Mouse (Mus musculus) intestine, embryonic 14.5 days (tissue): ENCODE results near the gene Pnrc1. TPM values are rescaled to one million over a fixed set of nuclear protein-coding genes. Genes with fewer than 3 reads are reported as not detected.
"Not testable (repeated sequence)": the region's sequence is repeated elsewhere in the genome, so short reads cannot be mapped to it uniquely, and the experiment has no call there.

ENCODE experiments used
- ATAC-seq: fragments of 200-750 bp; cut with Nextera tagmentation; replicated peaks from 2 replicates; pipeline ENCODE4 v1.8.0; 2017; ENCODE audit warnings: low read depth, moderate number of reproducible peaks, moderate TSS enrichment, moderate library complexity; ENCODE audit not compliant: low FRiP score, low TSS enrichment
- DNase-seq: peaks from one replicate; pipeline ENCODE4 v3.0.0-alpha.2; 2018; ENCODE audit warnings: low spot score
- H3K27ac ChIP-seq: fragments of 300-500 bp; sonication (generic); 2 replicates; pipeline ENCODE4 v1.5.1; 2014; ENCODE audit warnings: low read depth, mild to moderate bottlenecking, control low read depth
- H3K27me3 ChIP-seq: fragments of 300-500 bp; sonication (generic); replicated peaks from 2 replicates; pipeline ENCODE4 v1.6.1; 2014; ENCODE audit warnings: low read length, control low read depth; ENCODE audit not compliant: control insufficient read depth, insufficient read depth
- H3K36me3 ChIP-seq: fragments of 300-500 bp; sonication (generic); 2 replicates; pipeline ENCODE4 v1.6.1; 2014; ENCODE audit warnings: low read length, control low read depth; ENCODE audit not compliant: control insufficient read depth, insufficient read depth
- H3K4me1 ChIP-seq: fragments of 300-500 bp; sonication (generic); replicated peaks from 2 replicates; pipeline ENCODE4 v1.6.1; 2014; ENCODE audit warnings: low read length, control low read depth, mixed read lengths; ENCODE audit not compliant: control insufficient read depth, insufficient read depth
- H3K4me2 ChIP-seq: fragments of 300-500 bp; sonication (generic); 2 replicates; pipeline ENCODE4 v1.6.1; 2014; ENCODE audit warnings: low read length
- H3K4me3 ChIP-seq: fragments of 300-500 bp; sonication (generic); 2 replicates; pipeline ENCODE4 v1.5.1; 2014; ENCODE audit warnings: low read depth, low read length, control low read depth, mixed read lengths
- H3K9ac ChIP-seq: fragments of 300-500 bp; sonication (generic); 2 replicates; pipeline ENCODE4 v1.6.1; 2014; ENCODE audit warnings: mild to moderate bottlenecking, low read length
- H3K9me3 ChIP-seq: fragments of 300-500 bp; sonication (generic); 2 replicates; pipeline ENCODE4 v1.6.1; 2016; ENCODE audit warnings: low read length, control low read depth; ENCODE audit not compliant: control insufficient read depth
- WGBS: fragments of 180-500 bp; shearing (Covaris S2); extraction: QIAGEN DNeasy Blood & Tissue Kit; methylation state at CpG from one replicate; pipeline ENCODE4 v1.1.7; 2014; 5-methylcytosine and 5-hydroxymethylcytosine counted together
- polyA plus RNA-seq: library from polyadenylated mRNA; unstranded; fragments of >200 nt; fragmentation: Nextera tagmentation; extraction: Ambion mirVana; gene quantifications from 2 replicates; pipeline ENCODE4 v1.2.1, GENCODE M21; 2014

Gene Pnrc1
- polyA plus RNA-seq, 1 experiment from 2014 or later, result 88.7 TPM

DNA sequence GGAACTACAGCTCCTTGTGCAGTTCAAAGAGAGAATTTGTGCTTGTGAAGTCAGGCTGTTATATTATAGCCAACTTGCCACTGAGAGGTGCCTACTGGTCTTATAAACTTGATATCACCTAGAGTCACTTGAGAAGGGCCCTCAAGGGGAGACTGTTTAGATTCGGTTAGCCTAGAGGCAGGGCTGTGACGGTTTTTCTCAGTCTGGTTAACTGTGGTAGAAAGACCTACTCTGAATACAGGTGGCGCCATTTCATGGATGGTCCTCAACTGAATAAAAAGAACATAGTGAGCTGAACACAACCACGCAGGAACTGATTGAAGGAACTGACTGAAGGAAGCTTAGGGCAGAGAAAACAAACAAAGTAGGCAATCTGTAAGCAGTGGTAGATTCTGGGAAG, 17.2 kb upstream of the Pnrc1 start:
- H3K36me3 ChIP-seq, result no peaks in the 10 kb centered on the region
- H3K27ac ChIP-seq, result no peak overlapping the region
- peaks cover 4% of the 10 kb centered on the region; the same call in 1 of the 2 replicates for H3K4me1 ChIP-seq
- DNase-seq (no peak), ATAC-seq (no peak)
- H3K4me2 ChIP-seq, result no peak overlapping the region
- no peak overlapping the region for H3K9ac ChIP-seq
- no peaks in the 10 kb centered on the region for H3K27me3 ChIP-seq
- no peaks in the 10 kb centered on the region for H3K9me3 ChIP-seq
- WGBS, result 67% methylated on average over 4 of the region's 4 CpGs
- no peak overlapping the region for H3K4me3 ChIP-seq

DNA sequence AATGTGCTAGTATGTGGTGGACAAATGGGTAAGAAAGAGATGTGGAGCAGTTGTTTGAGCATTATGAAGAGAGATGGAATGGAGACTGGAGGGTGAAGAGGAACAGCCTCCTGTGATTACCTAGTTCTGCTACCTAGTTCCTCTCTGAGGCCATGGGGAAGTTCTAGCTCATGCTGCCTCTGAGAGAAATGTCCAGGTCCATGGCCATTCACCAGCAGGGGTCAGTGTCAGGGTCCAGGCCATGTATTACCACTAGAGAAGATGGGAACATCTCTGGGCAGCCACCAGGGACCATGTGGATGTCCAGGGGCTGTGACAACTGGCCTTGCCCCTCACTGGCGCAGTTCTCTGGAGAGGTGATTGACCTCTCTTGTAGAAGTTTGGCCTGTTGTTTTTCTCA, 13.1 kb upstream of the Pnrc1 start:
- ATAC-seq (no peak), DNase-seq (no peak)
- Histone ChIP-seq H3K27me3 (no peaks in the 10 kb centered on the region), H3K4me1 (no peaks in the 10 kb centered on the region), H3K9ac (no peak overlapping the region), H3K4me2 (no peak overlapping the region), H3K36me3 (no peaks in the 10 kb centered on the region), H3K9me3 (no peaks in the 10 kb centered on the region), H3K4me3 (no peak overlapping the region), H3K27ac (no peak overlapping the region)
- 80% methylated on average over 1 of the region's 1 CpGs for WGBS

DNA sequence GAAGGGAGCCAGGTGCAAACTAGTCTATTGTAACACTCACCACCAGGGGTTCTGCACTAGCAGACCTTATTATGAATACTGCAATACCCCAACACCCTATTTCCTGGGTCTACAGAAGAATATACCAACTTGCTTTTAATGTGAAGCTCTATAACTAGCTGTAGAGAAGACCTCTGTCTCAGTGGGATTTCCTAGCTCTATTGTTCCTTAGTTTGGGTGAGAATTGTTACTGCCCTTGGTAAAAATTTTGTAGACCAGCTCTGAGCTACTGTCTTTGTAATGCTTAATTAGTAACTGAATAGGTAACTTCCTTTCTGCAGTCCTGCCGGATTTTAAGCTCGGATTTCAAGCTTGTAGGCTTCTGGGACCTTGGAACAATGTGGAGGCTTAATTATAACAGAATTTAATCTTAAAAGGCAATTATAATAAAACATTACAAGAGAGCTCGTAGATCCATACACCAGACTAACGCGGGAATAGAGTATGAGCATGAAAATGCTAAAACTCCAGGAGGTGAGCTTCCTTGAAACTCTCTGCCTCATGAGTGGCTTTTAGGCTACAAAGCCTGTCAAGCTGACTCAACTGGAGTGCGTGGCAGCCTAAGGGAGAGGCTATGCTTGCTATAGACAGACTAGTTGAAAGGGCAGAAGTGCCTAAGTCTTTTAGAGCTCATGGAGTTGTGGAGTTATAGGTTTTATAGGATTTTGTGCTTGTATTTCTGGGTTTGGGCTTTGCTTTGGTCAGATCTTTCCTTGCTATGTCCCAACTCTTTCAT, 11.1 kb upstream of the Pnrc1 start:
- not testable (repeated sequence) for H3K9me3 ChIP-seq, H3K9ac ChIP-seq, H3K27ac ChIP-seq, DNase-seq, H3K27me3 ChIP-seq, H3K4me2 ChIP-seq, H3K4me3 ChIP-seq, H3K4me1 ChIP-seq, ATAC-seq, H3K36me3 ChIP-seq
- 91% methylated on average over 6 of the region's 6 CpGs for WGBS

DNA sequence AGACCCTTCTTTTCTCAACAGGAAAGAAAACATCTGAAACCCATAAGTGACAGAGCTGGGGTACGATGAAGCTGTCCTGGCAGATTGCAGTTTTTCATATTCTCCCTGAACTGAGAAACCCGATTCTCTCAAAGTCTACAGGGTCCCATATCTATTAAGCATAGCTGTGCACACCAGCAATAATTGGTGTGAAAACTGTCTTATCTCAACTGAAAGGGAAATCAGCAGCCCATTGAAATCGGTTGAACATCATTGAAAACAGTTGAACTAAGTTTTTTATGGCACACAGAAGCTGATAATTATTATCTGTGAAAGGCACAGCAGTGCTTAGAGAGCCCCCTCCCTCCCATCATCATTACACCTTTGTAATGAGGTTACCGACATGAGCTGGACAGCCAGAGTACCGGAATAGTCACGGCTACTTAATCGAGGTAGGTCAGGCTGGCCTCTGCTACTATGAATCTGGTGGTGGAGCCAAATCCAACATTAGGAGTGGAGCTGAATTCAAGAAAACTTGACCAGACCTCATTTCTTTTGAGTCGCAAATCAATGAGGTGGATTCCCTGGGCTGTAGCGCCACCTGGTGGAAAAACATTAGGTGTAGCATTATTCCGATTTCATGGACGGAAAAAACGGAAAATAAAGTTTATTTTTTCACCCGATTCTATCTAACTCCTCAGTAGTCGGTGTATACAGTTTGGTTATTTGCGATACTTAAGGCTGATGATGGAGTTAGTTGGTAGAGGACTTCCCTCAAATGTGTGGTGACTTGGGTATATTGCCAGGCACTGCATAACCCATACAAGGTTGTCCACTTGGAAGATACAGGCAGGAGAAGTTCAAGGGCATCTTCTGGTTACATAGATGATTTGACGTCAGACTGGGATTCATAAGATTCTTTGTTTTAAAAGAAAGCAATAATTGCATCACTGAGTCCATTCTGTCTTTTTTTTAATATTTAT, 2.7 kb upstream of the Pnrc1 start:
- H3K4me3 ChIP-seq, result no peak overlapping the region
- no peaks in the 10 kb centered on the region for H3K36me3 ChIP-seq
- H3K9ac ChIP-seq, result no peak overlapping the region
- H3K27me3 ChIP-seq, result no peaks in the 10 kb centered on the region
- no peaks in the 10 kb centered on the region for H3K4me1 ChIP-seq
- no peak overlapping the region for H3K27ac ChIP-seq
- H3K9me3 ChIP-seq, result no peaks in the 10 kb centered on the region
- ATAC-seq (0 out of 2 replicates have a peak, but pooled peaks have one; percentile 39), DNase-seq (peak; percentile 93)
- no peak overlapping the region for H3K4me2 ChIP-seq
- WGBS, result 23% methylated on average over 16 of the region's 16 CpGs

DNA sequence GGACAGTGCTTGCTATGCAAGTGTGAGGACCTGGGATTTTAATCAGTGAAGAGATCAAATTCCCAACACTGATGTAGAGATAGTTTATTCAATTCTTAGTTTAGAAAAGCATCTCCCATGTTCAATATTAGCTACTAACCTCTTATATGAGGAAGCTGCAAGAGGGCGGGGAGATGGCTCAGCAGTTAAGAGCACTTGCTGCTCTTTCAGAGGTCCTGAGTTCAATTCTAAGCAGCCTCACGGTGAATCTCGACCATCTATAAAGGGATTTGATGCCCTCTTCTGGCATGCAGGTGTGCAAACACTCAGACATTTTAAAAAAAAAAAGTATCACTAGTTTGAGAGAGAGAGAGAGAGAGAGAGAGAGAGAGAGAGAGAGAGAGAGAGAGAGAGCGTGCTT, 915 bp upstream of the Pnrc1 start:
- H3K27ac ChIP-seq, result no peak overlapping the region
- 59% methylated on average over 4 of the region's 4 CpGs for WGBS
- no peak for DNase-seq

DNA sequence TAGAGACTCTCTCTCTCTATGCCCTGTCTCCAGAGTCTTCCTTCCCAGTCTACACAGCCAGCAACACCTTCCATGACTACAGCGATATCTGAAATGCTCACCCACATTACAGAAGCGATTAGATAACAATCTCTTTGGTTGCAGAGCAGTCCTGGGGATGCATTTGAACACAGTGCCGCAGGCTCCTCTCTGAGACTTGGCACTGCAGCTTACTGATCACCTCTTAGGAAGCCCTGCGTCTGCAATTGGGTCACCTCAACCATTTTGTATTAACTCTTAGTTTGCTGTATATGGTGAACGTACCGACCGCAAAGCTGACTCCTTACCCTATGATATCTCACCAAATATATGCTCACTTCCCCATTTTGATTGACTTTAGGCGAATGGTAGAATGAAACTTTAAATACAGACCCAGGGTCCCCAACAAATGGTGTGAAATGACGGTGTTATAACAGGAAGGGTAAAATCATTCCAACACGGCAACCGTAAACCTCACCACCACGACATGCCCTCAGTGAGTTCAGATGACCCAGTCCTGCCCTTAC, 785 bp downstream of the Pnrc1 start:
- Histone ChIP-seq H3K4me2 (peak overlapping the region; percentile 28; the same call in 1 of the 2 replicates), H3K9me3 (no peaks in the 10 kb centered on the region), H3K9ac (no peak overlapping the region), H3K27ac (no peak overlapping the region), H3K27me3 (no peaks in the 10 kb centered on the region), H3K4me3 (no peak overlapping the region), H3K36me3 (no peaks in the 10 kb centered on the region), H3K4me1 (no peaks in the 10 kb centered on the region)
- ATAC-seq, result no peak
- 83% methylated on average over 12 of the region's 12 CpGs for WGBS
- no peak for DNase-seq

More for the DNA sequence above, 915 bp upstream of the Pnrc1 start:
- no peak overlapping the region for H3K4me3 ChIP-seq
- no peak overlapping the region for H3K4me2 ChIP-seq
- H3K36me3 ChIP-seq, result no peaks in the 10 kb centered on the region
- ATAC-seq, result no peak
- H3K4me1 ChIP-seq, result no peaks in the 10 kb centered on the region
- H3K27me3 ChIP-seq, result no peaks in the 10 kb centered on the region
- H3K9me3 ChIP-seq, result no peaks in the 10 kb centered on the region
- no peak overlapping the region for H3K9ac ChIP-seq

DNA sequence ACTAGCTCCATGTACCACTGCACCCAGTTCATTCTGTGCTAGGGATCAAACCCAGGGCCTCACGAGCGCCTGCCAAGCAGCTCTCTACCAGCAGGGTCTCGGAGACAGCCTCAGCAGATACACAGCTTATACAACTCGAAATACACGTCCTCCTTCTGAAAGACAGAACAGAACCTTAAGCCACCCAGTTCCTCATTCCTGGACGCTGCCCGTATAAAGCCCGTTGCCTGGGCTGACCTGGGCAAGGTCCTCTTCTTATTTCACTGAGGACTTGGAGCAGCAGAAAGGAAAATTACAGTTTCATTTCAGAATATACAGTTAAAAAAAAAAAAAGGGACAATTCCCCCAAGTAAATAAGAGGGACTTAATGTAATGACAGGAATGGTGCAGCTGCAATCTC, 4.5 kb downstream of the Pnrc1 start:
- Histone ChIP-seq H3K9me3 (no peaks in the 10 kb centered on the region), H3K4me3 (no peak overlapping the region), H3K27me3 (no peaks in the 10 kb centered on the region), H3K4me2 (no peak overlapping the region), H3K9ac (no peak overlapping the region), H3K27ac (no peak overlapping the region), H3K36me3 (no peaks in the 10 kb centered on the region), H3K4me1 (no peaks in the 10 kb centered on the region)
- WGBS, result 88% methylated on average over 8 of the region's 8 CpGs
- ATAC-seq (no peak), DNase-seq (no peak)

DNA sequence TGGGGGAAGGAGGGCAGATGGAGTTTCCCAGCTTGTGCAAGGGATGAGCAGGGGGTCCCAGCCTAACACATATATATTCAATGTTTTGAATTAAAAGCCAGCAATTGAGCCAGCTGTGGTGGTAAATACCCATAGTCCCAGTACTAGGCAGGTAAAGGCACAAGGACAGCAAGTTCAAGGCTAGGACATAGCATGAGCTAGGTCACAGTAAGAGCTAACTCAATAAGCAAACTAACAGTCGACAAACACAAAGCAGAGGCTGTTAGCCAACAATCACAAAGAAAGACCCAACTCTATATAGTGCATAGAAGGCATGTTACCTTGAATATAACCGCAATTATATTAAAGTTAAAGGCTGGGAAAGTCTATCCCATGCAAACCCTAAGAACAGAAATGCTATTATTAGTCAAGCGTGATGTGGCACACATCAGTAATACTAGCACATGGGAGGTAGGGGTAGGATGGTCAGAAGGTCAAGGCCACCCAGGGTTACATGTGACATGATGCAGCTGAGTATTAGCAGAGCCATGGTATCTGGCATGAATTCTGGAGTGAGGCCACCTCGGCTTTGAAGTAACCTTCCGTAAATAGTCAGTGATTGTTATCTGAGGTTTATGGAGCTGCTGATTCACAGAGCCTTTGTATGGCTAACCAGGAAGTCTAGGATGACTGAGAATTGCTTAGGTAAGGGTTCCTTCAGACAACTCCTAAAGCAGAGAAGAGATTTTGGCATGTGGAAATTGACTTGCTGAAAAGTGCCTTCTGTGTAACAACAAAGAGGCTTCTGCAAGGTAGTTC, 5.7 kb downstream of the Pnrc1 start:
- Histone ChIP-seq H3K4me3 (no peak overlapping the region), H3K4me1 (no peaks in the 10 kb centered on the region), H3K4me2 (no peak overlapping the region), H3K27me3 (no peaks in the 10 kb centered on the region), H3K9me3 (no peaks in the 10 kb centered on the region), H3K27ac (no peak overlapping the region), H3K9ac (no peak overlapping the region), H3K36me3 (no peaks in the 10 kb centered on the region)
- 65% methylated on average over 5 of the region's 5 CpGs for WGBS
- DNase-seq (no peak), ATAC-seq (no peak)
